Comparison of ENCODE assay signal across 9 mouse cellular contexts in genomic region chrX:141723936-141724335, GRCm38 (mm10). TPM values are rescaled to one million over a fixed set of nuclear protein-coding genes. Genes with fewer than 3 reads are reported as not detected.
DNase-seq lines count a peak whose midpoint lies in the region; ATAC-seq and TF ChIP-seq lines count a peak whose summit lies in the region.
"Had no signal": no experiment of that assay in that cellular context is flagged by ENCODE, and none has a peak within 500 bp of the region (broad histone marks: within the 10 kb centered on the region; RNA-seq: fewer than 3 reads in every experiment).

No protein-coding gene starts in this region.

- no peak for TF ChIP-seq CTCF in cerebellum, adult 2 months (IDR thresholded peaks at IDR 0.05; ENCODE audit: borderline replicate concordance, insufficient read depth, low read depth, low read length)

- H3K36me3 ChIP-seq in heart, embryonic 16.5 days (ENCODE audit: control insufficient read depth, insufficient read depth): no peaks in the 10 kb centered on the region
- no peaks in the 10 kb centered on the region for H3K36me3 ChIP-seq in forebrain, embryonic 10.5 days (replicated peaks)
- H3K36me3 ChIP-seq in kidney, embryonic 16.5 days (ENCODE audit: insufficient read depth, low read length): no peaks in the 10 kb centered on the region
- no peaks in the 10 kb centered on the region for H3K36me3 ChIP-seq in neural tube, embryonic 15.5 days

- DNase-seq in heart, postnatal 36 days: no peak
- peak; percentile 33 for DNase-seq in forebrain, embryonic 10.5 days (ENCODE audit: extremely low spot score, low spot score)
- DNase-seq in cerebellum, adult 2 months: no peak
- no peak for DNase-seq in right cerebral cortex, adult 2 months (ENCODE audit: low spot score in 2 of 2)
- DNase-seq in frontal cortex, postnatal 14 days (ENCODE audit: low spot score in 2 of 2): no peak

- peak overlapping the region; percentile 63 for H3K4me2 ChIP-seq in heart, embryonic 16.5 days (ENCODE audit: low read depth, low read length)
- H3K4me2 ChIP-seq in kidney, embryonic 16.5 days (replicated peaks; ENCODE audit: low read depth, low read length): peak overlapping the region; percentile 59
- peak overlapping the region; percentile 62 for H3K4me2 ChIP-seq in neural tube, embryonic 15.5 days

- H3K27me3 ChIP-seq in heart, embryonic 16.5 days (ENCODE audit: control insufficient read depth, insufficient read depth, low read length): peaks cover 56% of the 10 kb centered on the region
- H3K27me3 ChIP-seq in forebrain, embryonic 10.5 days (ENCODE audit: poor library complexity, severe bottlenecking): peaks cover 96% of the 10 kb centered on the region
- H3K27me3 ChIP-seq in kidney, embryonic 16.5 days (ENCODE audit: insufficient read depth, low read length): peaks cover 74% of the 10 kb centered on the region
- H3K27me3 ChIP-seq in neural tube, embryonic 15.5 days (replicated peaks): peaks cover 68% of the 10 kb centered on the region
- peaks cover 1% of the 10 kb centered on the region; the same call in 1 of the 2 replicates for H3K27me3 ChIP-seq in cerebellum, adult 2 months (ENCODE audit: control insufficient read depth, insufficient read depth, low read length)

- WGBS in heart, embryonic 16.5 days: 11% methylated on average over 16 of the region's 16 CpGs
- WGBS in forebrain, embryonic 10.5 days: 27% methylated on average over 16 of the region's 16 CpGs
- WGBS in kidney, embryonic 16.5 days: 29% methylated on average over 16 of the region's 16 CpGs
- WGBS in neural tube, embryonic 15.5 days: 22% methylated on average over 16 of the region's 16 CpGs
- WGBS in cerebellum, adult 2 months: 11% methylated on average over 16 of the region's 16 CpGs

- H3K9ac ChIP-seq in heart, embryonic 16.5 days (ENCODE audit: low read length): no peak overlapping the region
- no peak overlapping the region for H3K9ac ChIP-seq in kidney, embryonic 16.5 days (replicated peaks; ENCODE audit: low read length)
- no peak overlapping the region for H3K9ac ChIP-seq in neural tube, embryonic 15.5 days (replicated peaks)

- no peak for ATAC-seq in heart, embryonic 16.5 days (replicated peaks; ENCODE audit: extremely low read depth, insufficient read depth, low FRiP score)
- peak; percentile 58 for ATAC-seq in kidney, embryonic 16.5 days (ENCODE audit: low FRiP score, low TSS enrichment)
- ATAC-seq in neural tube, embryonic 15.5 days (ENCODE audit: low FRiP score): no peak

- H3K4me3 ChIP-seq in heart, embryonic 16.5 days (ENCODE audit: low read length): peak overlapping the region; percentile 45
- H3K4me3 ChIP-seq in forebrain, embryonic 10.5 days: peak overlapping the region; percentile 57
- H3K4me3 ChIP-seq in kidney, embryonic 16.5 days (ENCODE audit: low read length): peak overlapping the region; percentile 44
- peak overlapping the region; percentile 45 for H3K4me3 ChIP-seq in neural tube, embryonic 15.5 days (replicated peaks)
- H3K4me3 ChIP-seq in cerebellum, adult 2 months (replicated peaks; ENCODE audit: insufficient read depth, low read depth, low read length): no peak overlapping the region

- no peak overlapping the region for H3K27ac ChIP-seq in heart, embryonic 16.5 days (ENCODE audit: low read length)
- H3K27ac ChIP-seq in forebrain, embryonic 10.5 days: peak overlapping the region; percentile 63
- no peak overlapping the region for H3K27ac ChIP-seq in kidney, embryonic 16.5 days (ENCODE audit: low read length)
- no peak overlapping the region for H3K27ac ChIP-seq in neural tube, embryonic 15.5 days (replicated peaks)
- no peak overlapping the region for H3K27ac ChIP-seq in cerebellum, adult 2 months (ENCODE audit: insufficient read depth, low read length)

- H3K4me1 ChIP-seq in heart, embryonic 16.5 days (ENCODE audit: control insufficient read depth, insufficient read depth, low read length): no peaks in the 10 kb centered on the region
- peaks cover 34% of the 10 kb centered on the region for H3K4me1 ChIP-seq in forebrain, embryonic 10.5 days
- no peaks in the 10 kb centered on the region for H3K4me1 ChIP-seq in kidney, embryonic 16.5 days (ENCODE audit: insufficient read depth, low read length)
- H3K4me1 ChIP-seq in neural tube, embryonic 15.5 days: peaks cover 27% of the 10 kb centered on the region
- H3K4me1 ChIP-seq in cerebellum, adult 2 months (ENCODE audit: control insufficient read depth, insufficient read depth, low read length): no peaks in the 10 kb centered on the region

- no peaks in the 10 kb centered on the region for H3K9me3 ChIP-seq in heart, embryonic 16.5 days (replicated peaks; ENCODE audit: control insufficient read depth, low read length)
- no peaks in the 10 kb centered on the region for H3K9me3 ChIP-seq in forebrain, embryonic 10.5 days
- H3K9me3 ChIP-seq in kidney, embryonic 16.5 days (ENCODE audit: low read length): no peaks in the 10 kb centered on the region
- no peaks in the 10 kb centered on the region for H3K9me3 ChIP-seq in neural tube, embryonic 15.5 days (replicated peaks)

- intact Hi-C loops in heart, postnatal 36 days (cut with DNase I): no loop called here

- TF ChIP-seq POLR2A in cerebellum, adult 2 months (IDR thresholded peaks at IDR 0.05; ENCODE audit: borderline replicate concordance, insufficient read depth, low read length): no peak

RNA-seq across cellular contexts. Expression of gene Irs4, which starts 1.1 kb away (rescaled TPM):
- 0.03 TPM in 1 of 2 replicates, not detected in the other for polyA plus RNA-seq in heart, embryonic 16.5 days (2015; fragmentation: Nextera tagmentation; extraction: Ambion mirVana)
- total RNA-seq in heart, postnatal 36 days (2021): not detected
- 10.4 and 12.7 TPM in 2 replicates for polyA plus RNA-seq in forebrain, embryonic 10.5 days (2016; fragmentation: Nextera tagmentation; extraction: Ambion mirVana)
- 0.03 and 0.15 TPM in 2 replicates for polyA plus RNA-seq in kidney, embryonic 16.5 days (2015; fragmentation: Nextera tagmentation; extraction: Ambion mirVana)
- polyA plus RNA-seq in neural tube, embryonic 15.5 days (2015; fragmentation: Nextera tagmentation; extraction: Ambion mirVana): 0.96 and 1.2 TPM in 2 replicates
- 0.65 and 0.84 TPM in 2 replicates for polyA plus RNA-seq in cerebellum, adult 2 months (2012; rRNA removed)
- total RNA-seq: MEL had no signal
